Mouse (Mus musculus) C2C12 (cell line): Measurements from ENCODE around the gene Slc39a13. TPM values are rescaled to one million over a fixed set of nuclear protein-coding genes. Genes with fewer than 3 reads are reported as not detected.
"Not testable (repeated sequence)": the region's sequence is repeated elsewhere in the genome, so short reads cannot be mapped to it uniquely, and the experiment has no call there.

Experiments
- H3K27me3 ChIP-seq: one replicate; pipeline ENCODE4 v1.6.1; 2011; ENCODE audit not compliant: control insufficient read depth, insufficient read depth, insufficient read length
- H3K36me3 ChIP-seq: one replicate; pipeline ENCODE4 v1.6.1; 2011; ENCODE audit not compliant: control insufficient read depth, insufficient read depth
- H3K4me3 ChIP-seq: one replicate; pipeline ENCODE4 v1.5.1; 2011; ENCODE audit warnings: mild to moderate bottlenecking, control low read depth; ENCODE audit not compliant: poor library complexity, insufficient read depth, severe bottlenecking
- H3K79me2 ChIP-seq: one replicate; pipeline ENCODE4 v1.6.1; 2011; ENCODE audit not compliant: control insufficient read depth, insufficient read depth
- H3K79me3 ChIP-seq: one replicate; pipeline ENCODE4 v1.6.1; 2011; ENCODE audit warnings: low read depth, control low read depth
- H3ac ChIP-seq: one replicate; pipeline ENCODE3; 2011; ENCODE audit warnings: low read depth; ENCODE audit not compliant: control insufficient read depth, insufficient read length
- CEBPB ChIP-seq: IDR thresholded peaks from one replicate; pipeline ENCODE4 v1.6.1; 2011; ENCODE audit warnings: low read depth, mild to moderate bottlenecking, control low read depth, moderate library complexity
- CTCF ChIP-seq: IDR thresholded peaks from one replicate; pipeline ENCODE4 v1.5.1; 2011; ENCODE audit not compliant: control insufficient read depth, insufficient read depth, insufficient read length
- FOSL1 ChIP-seq: IDR thresholded peaks from one replicate; pipeline ENCODE4 v1.8.0; 2011; ENCODE audit warnings: mild to moderate bottlenecking, low read length; ENCODE audit not compliant: poor library complexity, insufficient read depth, severe bottlenecking
- MAX ChIP-seq: IDR thresholded peaks from one replicate; pipeline ENCODE4 v1.6.1; 2011; ENCODE audit warnings: mild to moderate bottlenecking, control low read depth
- MYOD1 ChIP-seq: IDR thresholded peaks from one replicate; pipeline ENCODE4 v1.6.1; 2011; ENCODE audit warnings: low read depth; ENCODE audit not compliant: control insufficient read depth, insufficient read length
- MYOG ChIP-seq: IDR thresholded peaks from one replicate; pipeline ENCODE4 v1.6.1; 2011; ENCODE audit not compliant: control insufficient read depth, insufficient read length; ENCODE audit errors: extremely low read depth
- USF1 ChIP-seq: IDR thresholded peaks from one replicate; pipeline ENCODE4 v1.6.1; 2011; ENCODE audit warnings: low read depth, mild to moderate bottlenecking, control low read depth, moderate library complexity
- polyA plus RNA-seq: library from polyadenylated mRNA; unstranded; fragments of >200 nt; fragmentation: generic; extraction: Trizol; gene quantifications from one replicate; pipeline ENCODE4 v1.2.1, GENCODE M21; 2012; ENCODE audit warnings: missing spikeins

The Slc39a13 gene
- polyA plus RNA-seq, 1 experiment, result 52.3 TPM

- Histone ChIP-seq H3ac (no peak overlapping the region), H3K36me3 (no peaks in the 10 kb centered on the region), H3K79me3 (no peaks in the 10 kb centered on the region), H3K27me3 (peaks cover 33% of the 10 kb centered on the region), H3K79me2 (no peaks in the 10 kb centered on the region), H3K4me3 (no peak overlapping the region)
- TF ChIP-seq MAX (no peak), FOSL1 (no peak), MYOG (no peak)
Measured at GRCm38 (mm10) chr2:91116842-91117241, 46.6 kb upstream of the Slc39a13 start.

- no peaks in the 10 kb centered on the region for H3K79me2 ChIP-seq
Measured at GRCm38 (mm10) chr2:91115578-91115970, 45.4 kb upstream of the Slc39a13 start.

GRCm38 (mm10) chr2:91114781-91115577 is 44.8 kb upstream of the Slc39a13 start:
- H3K36me3 ChIP-seq, result no peaks in the 10 kb centered on the region
- H3K27me3 ChIP-seq, result peaks cover 14% of the 10 kb centered on the region
- no peaks in the 10 kb centered on the region for H3K79me3 ChIP-seq
- H3K4me3 ChIP-seq, result no peak overlapping the region
- H3ac ChIP-seq, result peak overlapping the region; percentile 46
- TF ChIP-seq MAX (peak; percentile 55), MYOD1 (no peak), CEBPB (no peak), USF1 (no peak), MYOG (no peak), FOSL1 (no peak), CTCF (peak; percentile 100)
- H3K79me2 ChIP-seq, result no peaks in the 10 kb centered on the region

More at GRCm38 (mm10) chr2:91115578-91115970, 45.4 kb upstream of the Slc39a13 start:
- no peak for TF ChIP-seq MAX
- TF ChIP-seq CTCF, result no peak
- no peak for TF ChIP-seq CEBPB
- no peak for TF ChIP-seq MYOG
- TF ChIP-seq USF1, result no peak
- TF ChIP-seq MYOD1, result no peak
- no peak for TF ChIP-seq FOSL1
- H3K4me3 ChIP-seq, result no peak overlapping the region
- no peaks in the 10 kb centered on the region for H3K79me3 ChIP-seq
- peaks cover 20% of the 10 kb centered on the region for H3K27me3 ChIP-seq
- H3ac ChIP-seq, result peak overlapping the region; percentile 46
- no peaks in the 10 kb centered on the region for H3K36me3 ChIP-seq

GRCm38 (mm10) chr2:91113852-91114251 is 43.6 kb upstream of the Slc39a13 start:
- no peak overlapping the region for H3ac ChIP-seq
- no peaks in the 10 kb centered on the region for H3K36me3 ChIP-seq
- H3K4me3 ChIP-seq, result no peak overlapping the region
- no peak for TF ChIP-seq CTCF
- no peak for TF ChIP-seq MYOD1
- TF ChIP-seq MAX, result no peak
- no peak for TF ChIP-seq FOSL1
- TF ChIP-seq USF1, result no peak
- TF ChIP-seq CEBPB, result no peak
- no peak for TF ChIP-seq MYOG
- no peaks in the 10 kb centered on the region for H3K79me3 ChIP-seq
- H3K27me3 ChIP-seq, result peaks cover 6% of the 10 kb centered on the region
- H3K79me2 ChIP-seq, result no peaks in the 10 kb centered on the region

- TF ChIP-seq CEBPB (no peak), MYOG (no peak), FOSL1 (no peak), CTCF (no peak), USF1 (no peak)
- Histone ChIP-seq H3K79me2 (no peaks in the 10 kb centered on the region), H3K4me3 (no peak overlapping the region), H3K79me3 (no peaks in the 10 kb centered on the region), H3ac (no peak overlapping the region), H3K27me3 (peaks cover 5% of the 10 kb centered on the region), H3K36me3 (no peaks in the 10 kb centered on the region)
Measured at GRCm38 (mm10) chr2:91113334-91113733, 43.1 kb upstream of the Slc39a13 start.

GRCm38 (mm10) chr2:91112491-91112890 is 42.3 kb upstream of the Slc39a13 start:
- TF ChIP-seq CEBPB (no peak), MAX (no peak), CTCF (no peak), MYOD1 (no peak), FOSL1 (no peak), USF1 (peak; percentile 46)
- H3K79me2 ChIP-seq, result no peaks in the 10 kb centered on the region
- H3K36me3 ChIP-seq, result no peaks in the 10 kb centered on the region
- peaks cover 2% of the 10 kb centered on the region for H3K27me3 ChIP-seq
- no peaks in the 10 kb centered on the region for H3K79me3 ChIP-seq
- no peak overlapping the region for H3ac ChIP-seq
- no peak overlapping the region for H3K4me3 ChIP-seq

- H3ac ChIP-seq, H3K36me3 ChIP-seq, H3K27me3 ChIP-seq, H3K4me3 ChIP-seq, H3K79me2 ChIP-seq, H3K79me3 ChIP-seq: not testable (repeated sequence)
Measured at GRCm38 (mm10) chr2:91111832-91112231, 41.6 kb upstream of the Slc39a13 start.
